Mouse (Mus musculus) retina, postnatal 7 days (tissue): ENCODE data around the gene Tnip1.

Source experiments
- DNase-seq: peaks from one replicate; pipeline ENCODE4 v3.0.0-alpha.2; 2012; ENCODE audit warnings: low read depth, low spot score

Tnip1 gene

DNA sequence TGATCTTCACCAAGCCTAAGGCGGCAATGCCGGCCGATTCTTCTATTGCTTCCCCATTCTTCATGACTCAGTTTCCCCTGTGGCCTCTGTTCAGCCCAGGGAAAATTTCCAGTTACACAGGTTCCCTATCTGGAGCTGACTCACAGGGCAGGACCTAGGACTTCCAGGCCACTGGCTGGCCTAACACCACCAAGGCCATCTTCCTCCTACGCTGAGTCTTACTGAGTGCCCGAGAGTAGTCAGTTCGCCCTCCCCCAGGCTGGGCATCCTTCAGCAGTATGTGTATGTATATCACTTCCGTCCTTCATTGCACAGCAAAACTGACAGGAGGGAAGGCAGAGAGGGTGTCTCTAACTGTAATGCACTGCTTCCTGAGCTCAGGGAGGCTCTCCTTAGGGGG lies 28.5 kb downstream of the Tnip1 start:
- DNase-seq: no peak

DNA sequence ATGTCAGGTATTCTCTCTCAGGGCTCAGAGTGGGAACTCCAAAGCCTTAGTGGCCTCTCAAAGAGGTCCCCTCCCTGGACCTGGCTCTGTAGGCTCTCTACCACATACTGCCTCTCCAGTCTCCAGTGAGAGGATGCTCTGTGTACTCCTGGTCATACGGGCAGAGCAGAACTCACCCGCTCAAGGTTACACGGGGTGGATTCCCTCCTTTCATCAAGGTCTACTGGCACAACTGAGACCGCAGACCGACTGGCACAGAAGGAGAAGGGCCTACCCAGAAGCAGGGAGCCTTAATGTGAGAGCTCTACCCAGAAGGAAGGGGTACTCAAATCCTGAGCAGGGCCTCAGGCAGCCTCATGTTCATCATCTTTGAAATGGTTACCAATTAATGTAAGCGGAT lies 30.2 kb downstream of the Tnip1 start:
- no peak for DNase-seq

DNA sequence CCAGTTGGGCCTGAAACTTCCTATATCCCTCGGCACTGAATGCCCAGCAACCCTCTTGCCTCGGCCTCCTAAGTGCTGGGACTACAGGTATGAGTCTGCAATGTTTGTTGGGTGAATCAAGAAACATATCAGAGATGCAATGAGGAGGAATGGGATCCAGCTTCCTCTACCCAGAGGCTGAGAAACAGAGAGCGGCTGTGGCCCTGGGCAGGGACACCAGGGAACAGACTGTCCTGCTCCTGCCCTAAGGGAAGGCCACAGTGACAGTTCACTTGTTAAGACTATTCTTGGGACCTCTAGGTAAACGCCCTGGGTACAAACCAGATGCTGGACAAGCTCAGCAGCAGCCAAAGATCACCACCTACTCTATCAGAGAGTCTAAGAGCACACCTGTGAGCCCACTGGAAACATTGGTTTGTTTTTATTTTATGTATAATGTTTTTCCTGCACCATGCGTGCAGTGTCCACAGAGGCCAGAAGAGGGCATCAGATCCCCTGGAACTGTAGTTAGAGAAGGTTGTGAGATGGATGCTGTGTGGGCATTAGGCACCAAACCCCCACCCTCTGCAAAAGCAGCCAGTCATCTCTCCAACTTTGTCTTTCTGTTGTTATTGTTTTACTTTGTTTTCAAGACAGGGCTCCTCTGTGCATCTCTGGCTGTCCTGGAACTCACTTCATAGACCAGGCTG lies 31.2 kb downstream of the Tnip1 start:
- peak; percentile 13 for DNase-seq

DNA sequence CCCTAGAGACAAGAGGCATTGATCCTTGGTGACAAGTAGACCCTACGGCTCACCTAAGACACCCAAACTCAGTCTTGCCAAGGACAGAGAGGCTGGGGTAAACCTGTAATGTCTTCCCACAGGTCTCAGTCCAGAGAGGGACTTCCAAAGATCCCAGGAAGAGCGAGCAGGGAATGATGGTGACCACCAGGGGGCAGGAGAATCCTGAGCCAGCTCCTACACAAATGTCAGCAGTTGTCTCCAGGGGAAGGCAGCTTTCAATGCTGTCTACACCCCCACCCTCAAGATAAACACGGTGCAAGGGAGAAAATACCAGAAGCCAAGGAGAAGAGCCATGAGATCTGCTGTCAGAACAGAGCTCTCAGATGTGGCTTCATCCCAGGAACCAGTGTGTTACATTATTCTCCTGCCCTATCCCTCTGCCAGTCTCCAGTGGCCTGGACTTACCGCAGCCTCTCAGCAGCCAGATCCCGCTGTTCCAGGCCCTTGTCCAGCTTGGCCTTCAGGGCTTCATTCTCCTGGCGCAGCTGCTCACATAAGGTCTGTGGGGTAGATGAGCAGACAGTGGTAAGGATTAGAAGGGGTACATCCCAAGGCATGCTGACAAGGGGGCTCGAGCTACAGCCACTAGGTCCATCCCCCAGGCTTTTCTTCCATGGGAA lies 32.3 kb downstream of the Tnip1 start:
- DNase-seq: peak; percentile 44

DNA sequence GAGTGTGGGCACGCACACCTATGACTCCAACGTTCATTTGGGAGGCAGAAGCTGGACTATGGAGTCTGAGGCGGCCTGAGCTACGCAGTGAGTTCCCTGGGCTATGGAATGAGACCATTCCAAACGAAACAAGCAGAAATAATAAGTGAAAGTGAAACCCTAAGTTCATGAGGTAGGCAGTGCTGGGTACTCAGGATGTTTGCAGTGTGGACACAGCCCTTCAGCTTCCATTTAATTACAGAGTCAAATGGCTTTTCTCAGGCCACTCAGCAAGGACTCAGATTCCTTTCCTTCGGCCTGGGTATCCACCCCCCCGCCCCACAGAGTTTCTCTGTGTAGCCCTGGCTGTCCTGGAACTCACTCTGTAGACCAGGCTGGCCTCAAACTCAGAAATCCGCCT lies 33.0 kb downstream of the Tnip1 start:
- no peak for DNase-seq

DNA sequence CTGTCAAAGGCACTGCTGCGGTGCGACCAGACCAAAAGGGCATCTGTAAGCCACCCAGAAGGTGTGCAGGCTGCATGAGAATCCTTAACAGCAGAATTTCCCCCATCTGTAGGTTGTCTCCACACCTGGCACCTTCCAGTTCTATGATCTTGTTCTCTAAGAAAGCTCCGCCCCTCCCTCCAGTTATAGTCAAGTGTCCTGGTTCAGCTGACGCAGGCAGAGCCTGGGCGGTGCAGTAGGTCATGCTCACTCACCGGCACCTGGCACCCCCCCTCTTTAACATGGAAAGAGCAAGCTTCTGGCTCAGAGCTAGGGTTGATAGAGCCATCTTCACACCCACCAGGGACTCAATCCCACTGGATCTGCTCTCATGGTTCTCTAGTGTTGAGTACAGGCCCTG lies 33.4 kb downstream of the Tnip1 start:
- no peak for DNase-seq

DNA sequence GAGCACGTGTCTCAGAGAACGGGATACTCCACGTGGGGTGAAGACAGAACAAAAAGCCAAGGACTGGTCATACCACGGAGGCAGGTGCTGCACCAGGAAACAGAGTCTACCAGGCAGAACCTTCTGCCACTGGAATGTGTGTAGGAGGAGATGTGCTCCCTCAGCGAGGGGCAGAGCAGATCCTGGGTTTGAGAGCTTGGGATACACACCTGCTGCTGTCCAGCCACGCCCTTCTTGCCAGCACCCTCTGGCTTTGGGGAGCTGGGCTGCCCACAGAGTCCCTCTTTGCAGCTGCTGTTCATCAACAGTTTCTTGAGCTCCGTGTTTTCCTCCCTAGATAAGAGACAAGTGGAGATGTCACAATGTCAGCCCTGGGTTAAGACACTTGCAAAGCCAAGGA lies 33.8 kb downstream of the Tnip1 start:
- no peak for DNase-seq

DNA sequence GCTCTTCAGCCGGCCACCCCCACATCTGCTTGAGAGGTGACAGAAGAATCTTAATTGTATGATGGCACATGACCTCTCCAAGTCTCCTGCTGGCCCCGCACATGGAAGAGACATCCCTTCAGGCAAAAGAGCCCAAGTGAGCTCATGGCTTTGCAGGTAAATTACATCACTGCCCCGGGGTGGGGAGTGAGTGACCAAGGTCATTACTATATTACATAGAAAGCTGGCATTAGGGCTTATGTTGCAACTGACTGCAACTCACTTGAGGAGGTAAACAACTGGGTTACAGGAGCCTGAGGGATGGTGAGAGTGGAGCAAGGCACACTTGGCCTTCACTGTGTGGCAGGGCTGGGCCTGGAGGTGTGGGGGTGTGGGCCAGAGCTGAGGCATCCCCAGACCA lies 34.5 kb downstream of the Tnip1 start:
- no peak for DNase-seq

DNA sequence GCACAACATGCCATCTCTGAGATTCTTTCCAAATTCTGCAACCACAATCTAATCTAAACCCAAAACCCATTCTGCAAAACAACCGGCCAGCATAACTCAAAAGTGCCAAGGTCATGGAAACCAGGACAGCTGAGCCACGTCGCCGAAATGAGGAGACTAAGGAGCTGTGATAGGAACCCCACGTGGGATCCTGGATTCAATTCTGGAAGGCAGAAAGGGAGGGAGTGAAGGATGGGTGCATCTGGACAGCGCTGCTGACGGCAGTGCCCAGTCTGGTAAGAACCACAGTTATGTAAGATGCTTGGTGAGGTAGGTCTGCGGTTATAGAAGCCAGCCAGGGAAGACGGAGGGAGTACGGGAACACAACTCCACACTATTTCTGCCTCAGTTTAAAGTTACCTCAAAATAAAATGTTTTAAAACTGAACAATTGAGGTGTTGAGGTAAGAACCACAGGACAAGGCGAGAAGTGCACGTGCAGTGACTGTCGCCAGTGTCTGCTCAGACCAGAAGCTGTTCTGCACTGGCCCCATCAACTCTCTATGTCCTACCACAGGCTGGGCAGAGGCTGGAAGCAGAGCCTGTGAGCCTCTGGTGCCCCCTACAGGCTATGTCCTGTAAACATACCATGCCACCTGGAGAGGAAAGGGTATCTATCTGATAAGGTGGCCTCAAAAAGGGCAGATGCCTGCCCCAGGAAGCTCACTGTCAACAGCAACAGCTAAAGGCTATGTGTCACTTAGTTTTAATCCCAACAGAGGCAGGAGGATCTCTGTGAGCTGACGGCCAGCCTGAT lies 35.2 kb downstream of the Tnip1 start:
- peak; percentile 35 for DNase-seq

DNA sequence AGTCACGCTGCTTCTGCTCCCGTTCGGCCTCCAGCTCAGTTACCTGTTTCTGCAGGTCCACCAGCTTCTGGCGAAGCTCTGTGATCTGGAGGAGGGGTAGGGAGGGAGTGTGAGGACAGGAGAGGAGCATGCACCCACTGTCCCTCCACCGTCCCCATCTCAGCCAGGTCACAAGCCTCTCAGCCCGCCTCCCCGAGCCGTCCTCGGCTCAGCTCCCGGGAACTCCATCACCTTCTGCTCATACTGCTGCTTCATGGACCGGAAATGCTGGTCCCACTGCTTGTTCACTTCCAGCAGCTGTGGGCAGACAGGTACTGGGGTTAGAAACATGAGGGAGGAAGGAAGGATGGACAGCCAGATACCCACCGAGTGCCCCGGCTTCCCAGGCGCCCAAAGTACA lies 38.6 kb downstream of the Tnip1 start:
- no peak for DNase-seq

DNA sequence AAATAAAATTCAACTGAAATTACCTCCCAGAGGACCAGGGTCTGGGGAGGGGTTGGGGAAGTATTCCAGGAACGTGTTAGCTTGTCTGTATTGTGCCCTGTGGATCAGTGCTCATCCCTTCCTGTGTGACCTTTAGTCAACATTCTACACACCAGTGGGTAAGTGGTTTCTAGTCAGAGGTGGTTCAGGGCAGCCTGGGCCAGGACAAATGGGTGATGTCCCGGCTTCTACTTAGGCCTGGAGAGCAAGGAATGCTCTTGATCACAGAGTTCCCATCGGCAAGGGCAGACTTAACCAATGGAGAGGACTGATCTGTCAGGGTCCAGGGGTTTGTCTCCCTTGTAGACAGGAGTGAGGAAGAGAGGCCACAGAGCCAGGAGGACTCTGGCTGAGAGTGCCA lies 40.2 kb downstream of the Tnip1 start:
- no peak for DNase-seq

DNA sequence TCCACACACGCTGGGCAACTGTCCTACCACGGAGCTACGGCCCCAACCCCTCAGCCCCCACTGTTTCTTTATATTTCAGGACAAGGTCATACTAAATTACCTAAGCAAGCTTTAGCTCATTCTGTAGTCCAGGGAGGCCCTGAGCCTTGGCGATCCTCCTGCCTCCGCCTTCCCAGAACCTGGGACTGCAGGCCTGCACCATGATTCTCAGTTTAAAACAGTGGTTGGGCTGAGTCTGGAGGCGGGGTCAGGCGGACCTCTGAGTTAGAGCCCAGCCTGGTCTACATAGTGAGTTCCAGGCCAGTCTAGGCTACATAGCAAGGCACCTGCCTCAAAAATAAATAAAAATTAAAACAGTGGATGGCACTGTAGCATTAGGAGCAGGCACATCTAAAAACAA lies 40.9 kb downstream of the Tnip1 start:
- no peak for DNase-seq

DNA sequence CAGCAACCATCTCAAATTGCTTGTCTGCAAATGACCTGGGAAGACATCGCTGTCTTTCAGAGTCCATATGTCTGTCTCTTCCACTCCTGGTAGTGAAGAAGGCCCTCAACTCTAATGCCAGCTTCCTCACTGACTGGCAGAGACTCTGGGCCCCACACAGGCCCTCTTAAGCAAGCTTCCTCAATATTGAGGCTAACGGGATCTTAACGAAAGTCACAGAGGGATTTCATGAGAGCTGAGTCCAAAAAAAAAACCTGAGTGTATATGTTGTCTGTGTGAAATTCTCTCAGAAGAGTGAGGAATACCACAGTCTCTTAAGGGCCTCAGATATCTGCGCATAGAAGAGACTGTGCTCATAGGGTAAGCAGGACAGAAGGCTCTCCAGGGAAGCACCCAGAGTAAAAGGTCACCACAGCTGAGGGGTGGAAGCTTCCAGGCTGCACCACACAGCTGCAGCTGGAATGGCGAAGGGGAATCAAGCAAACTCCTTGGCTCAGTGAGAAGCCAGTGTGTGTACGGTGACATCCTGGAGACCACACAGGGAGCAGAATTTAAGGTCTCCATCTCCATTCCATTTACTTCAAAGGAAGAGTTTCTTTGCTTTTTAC lies 41.6 kb downstream of the Tnip1 start:
- no peak for DNase-seq

DNA sequence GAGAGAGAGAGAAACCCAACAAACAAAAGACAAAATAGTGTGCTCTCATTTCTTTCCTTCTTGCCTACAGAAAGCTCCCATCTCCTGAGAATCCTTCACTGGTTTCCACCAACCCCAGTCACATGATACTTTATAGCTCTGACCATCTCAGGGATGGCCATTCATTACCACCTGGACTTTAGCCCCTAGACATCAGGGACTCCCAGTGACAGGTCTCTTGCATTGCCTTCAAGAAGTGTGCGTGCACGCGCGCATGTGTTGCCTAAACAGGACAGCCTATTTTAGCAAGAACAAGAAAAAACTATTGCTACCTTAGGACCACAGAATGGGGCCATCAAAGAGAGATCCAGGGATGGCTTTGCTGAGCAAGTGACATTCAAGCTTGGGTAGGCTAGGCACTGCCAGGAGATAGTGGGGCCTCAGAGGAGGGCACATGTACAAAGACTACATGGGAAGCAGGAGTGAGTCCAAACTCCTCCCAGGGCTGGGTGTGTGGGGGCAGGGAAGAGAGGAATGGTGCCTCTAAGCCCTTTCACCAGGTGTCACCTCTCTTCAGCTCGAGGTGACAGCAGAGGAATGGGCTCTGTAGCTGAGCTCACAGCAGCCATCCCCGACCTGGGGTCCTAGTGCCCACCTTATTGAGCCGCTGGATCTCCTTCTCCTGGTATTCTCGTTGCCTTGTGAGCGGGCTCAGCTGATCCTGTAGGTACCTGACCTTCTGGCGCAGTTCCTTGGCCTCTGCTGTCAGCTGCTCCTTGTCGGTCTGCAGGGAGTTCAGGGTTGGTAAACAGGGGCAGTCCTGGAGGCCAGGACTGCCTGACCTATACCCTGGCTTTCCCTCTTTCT lies 42.4 kb downstream of the Tnip1 start:
- DNase-seq: no peak

DNA sequence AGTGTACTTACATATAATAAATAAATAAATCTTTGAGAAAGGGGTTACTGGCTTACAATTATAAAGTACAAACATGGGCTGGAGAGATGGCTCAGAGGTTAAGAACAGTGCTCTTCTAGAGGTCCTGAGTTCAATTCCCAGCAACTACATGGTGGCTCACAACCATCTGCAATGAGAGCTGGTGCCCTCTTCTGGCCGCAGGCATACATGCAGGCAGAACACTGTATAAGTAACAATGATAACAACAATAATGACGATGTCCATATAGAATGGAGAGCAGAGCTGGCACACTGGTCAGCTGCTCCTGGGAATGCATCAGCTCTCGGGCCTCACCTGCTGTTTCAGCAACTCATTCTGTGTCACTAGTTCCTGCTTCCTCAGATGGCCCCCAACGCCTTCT lies 44.4 kb downstream of the Tnip1 start:
- DNase-seq: no peak

DNA sequence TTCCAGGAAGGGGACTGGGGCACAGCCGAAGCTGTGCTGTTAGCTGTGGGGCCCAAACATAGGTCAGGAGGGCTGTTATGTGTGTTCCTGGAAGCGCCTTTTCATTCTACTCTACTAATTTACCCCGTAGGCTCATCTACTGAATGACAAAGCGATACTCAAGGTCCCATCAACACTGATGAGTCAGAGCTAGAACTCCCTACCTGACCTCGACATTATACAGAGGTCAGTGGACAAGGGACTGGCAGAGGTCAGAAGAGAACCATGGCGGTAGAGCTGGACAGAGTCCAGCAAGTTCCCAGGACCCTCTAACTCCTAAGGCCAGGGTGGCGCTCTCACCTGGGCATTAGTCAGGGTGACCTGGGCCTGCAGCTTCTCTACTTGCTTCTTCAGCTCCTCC lies 45.3 kb downstream of the Tnip1 start:
- DNase-seq: no peak

DNA sequence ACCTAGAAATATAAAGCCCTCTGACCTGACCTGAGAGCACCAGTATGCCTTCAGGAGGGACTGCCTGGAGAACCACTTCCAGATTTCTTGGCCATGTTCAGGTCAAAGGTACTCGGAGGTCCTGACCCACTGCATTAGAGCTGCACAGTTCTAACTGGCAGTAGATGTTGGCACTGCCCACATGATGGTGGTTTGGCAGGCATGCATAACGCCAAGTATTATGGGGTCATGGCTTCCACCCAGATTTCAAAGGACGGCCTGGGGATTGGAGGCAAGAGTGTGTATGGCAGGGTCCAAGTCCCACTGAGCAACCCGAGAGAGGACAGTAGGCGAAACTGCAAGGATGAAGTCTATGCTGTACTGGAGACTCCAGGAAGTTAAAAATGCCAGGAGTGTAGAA lies 48.9 kb downstream of the Tnip1 start:
- no peak for DNase-seq

DNA sequence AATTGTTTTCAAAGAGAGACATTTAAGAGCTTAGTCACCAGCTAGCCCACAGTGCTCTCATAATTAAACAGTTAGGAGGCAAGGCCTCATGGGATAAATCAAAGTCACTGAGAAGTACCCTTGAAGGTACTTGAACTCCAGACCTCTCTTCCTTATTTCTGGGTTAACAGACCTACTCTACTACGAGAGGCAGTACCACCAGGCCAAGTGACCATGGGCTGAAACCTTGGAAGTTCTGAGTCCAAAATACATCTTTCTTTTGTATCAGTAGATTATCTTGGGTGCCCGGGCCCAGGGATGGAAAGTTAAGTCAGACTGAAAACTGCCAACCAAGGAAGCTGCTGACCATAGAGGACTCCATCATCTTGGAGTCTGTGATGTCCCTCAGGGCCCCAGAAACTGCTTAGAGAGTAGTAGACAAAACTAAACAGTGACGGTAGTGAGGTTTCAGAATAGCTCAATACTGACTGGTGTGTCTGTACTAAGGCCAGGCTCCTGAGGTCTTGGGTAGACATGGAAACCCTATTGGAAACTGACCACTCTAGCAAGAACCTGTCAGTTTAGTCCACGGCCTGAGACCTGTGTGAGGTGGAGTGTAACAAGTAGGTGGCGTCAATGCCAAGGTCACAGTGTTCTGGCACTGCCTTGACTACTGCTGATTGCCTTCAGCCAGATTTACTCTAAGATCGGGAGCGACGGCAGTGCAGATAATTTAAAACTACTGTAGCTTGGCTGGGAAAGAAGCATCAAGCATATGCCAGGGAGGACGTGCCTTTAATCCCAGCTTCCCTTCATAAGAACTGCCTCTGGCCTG lies 50.0 kb downstream of the Tnip1 start:
- no peak for DNase-seq

DNA sequence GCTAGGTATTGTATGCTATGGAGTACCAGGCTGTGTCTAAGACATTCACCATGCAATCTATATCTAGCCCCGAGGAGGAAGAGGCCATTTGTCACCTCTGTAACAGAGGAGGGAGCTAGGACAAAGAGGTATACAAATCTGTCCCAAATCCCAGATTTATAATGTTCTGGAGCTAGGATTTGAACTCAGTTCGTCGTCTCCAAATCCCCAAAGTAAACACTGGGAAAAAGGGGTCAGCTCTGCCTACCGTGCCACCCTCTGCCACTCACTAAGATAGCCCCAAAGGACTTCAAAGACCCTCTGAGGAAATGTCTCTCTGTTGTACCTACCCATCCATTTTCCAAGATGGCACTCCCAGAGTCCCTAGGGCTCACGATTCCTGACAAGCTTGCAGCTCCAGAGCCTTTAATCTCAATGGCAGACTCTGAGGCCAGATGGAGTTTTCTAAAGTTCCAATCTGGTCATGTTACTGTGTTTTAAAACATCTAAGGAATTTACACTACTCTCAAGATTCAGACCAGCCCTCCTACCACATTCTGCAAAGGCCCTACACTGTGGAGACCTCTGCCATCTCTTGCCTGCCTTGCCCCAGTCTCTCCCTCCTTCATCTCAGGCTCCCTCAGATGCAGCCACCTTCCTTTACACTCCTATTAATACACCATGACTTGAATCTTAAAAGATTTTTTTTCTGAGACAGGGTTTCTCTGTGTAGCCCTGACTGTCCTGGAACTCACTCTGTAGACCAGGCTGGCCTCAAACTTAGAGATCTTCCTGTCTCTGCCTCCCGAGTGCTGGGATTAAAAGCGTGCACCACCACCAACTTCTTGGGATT lies 50.8 kb downstream of the Tnip1 start:
- DNase-seq: no peak

DNA sequence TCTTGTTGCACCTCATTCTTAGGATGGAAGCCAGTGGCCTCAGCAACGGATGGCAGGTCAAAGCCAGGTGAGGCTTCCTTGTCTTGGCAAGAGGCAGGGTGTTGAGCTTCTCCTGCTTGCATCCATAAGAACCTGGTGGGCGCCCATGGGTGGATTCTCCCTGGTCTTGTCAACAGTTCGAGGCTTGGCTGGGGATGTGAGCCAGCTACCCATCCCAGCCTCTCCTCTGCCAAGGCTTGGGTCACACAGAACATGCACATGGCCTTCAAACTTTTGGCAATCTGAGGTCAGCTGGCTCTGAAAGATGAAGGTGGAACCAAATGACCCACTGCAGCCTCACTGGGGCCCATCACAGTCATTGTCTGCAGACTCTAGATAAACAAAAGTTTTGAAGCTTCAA lies 51.5 kb downstream of the Tnip1 start:
- no peak for DNase-seq
